Mouse (Mus musculus): ENCODE results near the gene Fam160a2.

- TF ChIP-seq CTCF (IDR thresholded peaks at IDR 0.05; ENCODE audit: low read depth, low read length) = no peak
- TF ChIP-seq TAL1 (conservative IDR thresholded peaks at IDR 0.05; ENCODE audit: low read depth, low read length) = no peak
Observed at GRCm38 (mm10) chr7:105373509-105373908, 26.3 kb downstream of the Fam160a2 start.

Data from G1E (cell line).